Mouse (Mus musculus): ENCODE data around the gene Cyld.
"Not testable (repeated sequence)": the region's sequence is repeated elsewhere in the genome, so short reads cannot be mapped to it uniquely, and the experiment has no call there.

Cyld gene

GRCm38 (mm10) chr8:88686906-88687235 lies 10.0 kb upstream of the Cyld start:
- no peak for DNase-seq (ENCODE audit: low read depth, low spot score)

- no peak for DNase-seq (ENCODE audit: low read depth, low spot score)
Observed at GRCm38 (mm10) chr8:88689151-88689550, 7.7 kb upstream of the Cyld start.

- DNase-seq (ENCODE audit: low read depth, low spot score): no peak
Observed at GRCm38 (mm10) chr8:88689891-88690290, 6.9 kb upstream of the Cyld start.

- no peak for DNase-seq (ENCODE audit: low read depth, low spot score)
Observed at GRCm38 (mm10) chr8:88691342-88691948, 5.4 kb upstream of the Cyld start.

- no peak for DNase-seq (ENCODE audit: low read depth, low spot score)
Observed at GRCm38 (mm10) chr8:88691961-88692360, 4.9 kb upstream of the Cyld start.

GRCm38 (mm10) chr8:88692866-88693265 lies 4.0 kb upstream of the Cyld start:
- no peak for DNase-seq (ENCODE audit: low read depth, low spot score)

GRCm38 (mm10) chr8:88693376-88693775 lies 3.5 kb upstream of the Cyld start:
- DNase-seq (ENCODE audit: low read depth, low spot score): no peak

GRCm38 (mm10) chr8:88694291-88694690 lies 2.5 kb upstream of the Cyld start:
- no peak for DNase-seq (ENCODE audit: low read depth, low spot score)

- no peak for DNase-seq (ENCODE audit: low read depth, low spot score)
Observed at GRCm38 (mm10) chr8:88696228-88696627, 600 bp upstream of the Cyld start.

- no peak for DNase-seq (ENCODE audit: low read depth, low spot score)
Observed at GRCm38 (mm10) chr8:88697642-88698031, 809 bp downstream of the Cyld start.

GRCm38 (mm10) chr8:88698048-88698447 lies 1.2 kb downstream of the Cyld start:
- DNase-seq (ENCODE audit: low read depth, low spot score): no peak

- DNase-seq (ENCODE audit: low read depth, low spot score): no peak
Observed at GRCm38 (mm10) chr8:88701611-88702010, 4.8 kb downstream of the Cyld start.

- no peak for DNase-seq (ENCODE audit: low read depth, low spot score)
Observed at GRCm38 (mm10) chr8:88702816-88703215, 6.0 kb downstream of the Cyld start.

GRCm38 (mm10) chr8:88723256-88723963 lies 26.6 kb downstream of the Cyld start:
- DNase-seq (ENCODE audit: low read depth, low spot score): no peak

- peak; percentile 68 for DNase-seq (ENCODE audit: low read depth, low spot score)
Observed at GRCm38 (mm10) chr8:88755175-88755791, 58.5 kb downstream of the Cyld start.

- no peak for DNase-seq (ENCODE audit: low read depth, low spot score)
Observed at GRCm38 (mm10) chr8:88761980-88762379, 65.2 kb downstream of the Cyld start.

- DNase-seq (ENCODE audit: low read depth, low spot score): no peak
Observed at GRCm38 (mm10) chr8:88771241-88771640, 74.4 kb downstream of the Cyld start.

- DNase-seq (ENCODE audit: low read depth, low spot score): peak; percentile 40
Observed at GRCm38 (mm10) chr8:88774593-88775297, 77.9 kb downstream of the Cyld start.

- no peak for DNase-seq (ENCODE audit: low read depth, low spot score)
Observed at GRCm38 (mm10) chr8:88775298-88775646, 78.4 kb downstream of the Cyld start.

- no peak for DNase-seq (ENCODE audit: low read depth, low spot score)
Observed at GRCm38 (mm10) chr8:88780142-88780541, 83.3 kb downstream of the Cyld start.

GRCm38 (mm10) chr8:88781283-88781682 lies 84.5 kb downstream of the Cyld start:
- DNase-seq (ENCODE audit: low read depth, low spot score): no peak

- DNase-seq (ENCODE audit: low read depth, low spot score): no peak
Observed at GRCm38 (mm10) chr8:88783722-88784121, 86.9 kb downstream of the Cyld start.

- not testable (repeated sequence) for DNase-seq (ENCODE audit: low read depth, low spot score)
Observed at GRCm38 (mm10) chr8:88788335-88788734, 91.5 kb downstream of the Cyld start.
